Mouse (Mus musculus): ENCODE measurements at regions not wholly inside any gene's neighbourhood (a gene's known extent, or its start where the extent isn't known, plus 50 kb on each side); places are given as distances from the start of the nearest gene placed in this dataset.
A peak's percentile ranks its signal among the peaks of the same experiment; 100 is the strongest.

DNA sequence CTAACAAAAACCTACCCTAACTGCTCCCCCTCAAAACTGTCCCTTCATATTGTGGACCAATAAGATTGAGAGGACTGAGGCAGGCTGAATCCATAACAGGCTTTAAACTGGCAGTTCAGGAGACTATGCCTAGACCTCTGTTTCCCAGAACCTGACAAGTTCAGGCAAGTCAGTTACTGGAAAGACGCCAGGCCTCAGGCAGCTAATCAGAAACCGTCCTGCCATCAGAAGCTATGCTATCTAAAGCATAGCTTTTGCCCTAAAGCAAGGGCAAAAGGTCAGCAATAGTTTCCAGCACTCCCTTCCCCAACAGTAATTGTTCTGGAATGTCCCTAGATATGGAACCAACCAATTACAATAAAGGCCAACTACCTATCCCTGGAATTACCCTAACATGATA, 273.0 kb downstream of the Bche start:
- peak in 1 of 2 experiments; percentile 5 for DNase-seq
- intact Hi-C loops (cut with DNase I) = no loop called here

DNA sequence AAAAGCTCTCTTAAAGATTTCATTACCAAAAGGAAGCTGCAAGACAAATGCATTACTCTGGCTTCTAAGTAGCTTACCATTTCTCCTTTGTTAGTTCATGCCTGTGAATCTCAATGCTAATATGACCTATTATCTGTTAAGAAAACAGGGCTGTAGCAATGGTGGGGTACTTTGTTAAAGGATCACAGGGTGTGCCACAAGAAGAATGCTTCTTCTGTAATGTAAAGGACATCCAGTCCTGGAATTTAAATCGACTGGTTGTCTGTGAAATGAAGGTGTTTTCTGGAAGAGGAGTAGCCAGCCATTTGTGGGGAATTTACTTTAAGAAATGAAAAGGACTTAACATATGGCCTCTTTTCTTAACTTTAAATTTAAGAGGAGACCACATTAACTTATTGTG, 273.9 kb downstream of the Bche start:
- intact Hi-C loops (cut with DNase I) = no loop called here
- DNase-seq = no peak

- intact Hi-C loops (cut with DNase I) = no loop called here
- no peak for DNase-seq
Measured at GRCm38 (mm10) chr3:73409929-73410522, 298.2 kb downstream of the Bche start.

GRCm38 (mm10) chr3:73401395-73401794, 306.8 kb downstream of the Bche start:
- intact Hi-C loops (cut with DNase I) = loop anchor here (2.0 kb wide), 2 partner anchors 267 to 337 kb away; no protein-coding TSS in a partner anchor
- peak in 1 of 2 experiments; percentile 2 for DNase-seq

DNA sequence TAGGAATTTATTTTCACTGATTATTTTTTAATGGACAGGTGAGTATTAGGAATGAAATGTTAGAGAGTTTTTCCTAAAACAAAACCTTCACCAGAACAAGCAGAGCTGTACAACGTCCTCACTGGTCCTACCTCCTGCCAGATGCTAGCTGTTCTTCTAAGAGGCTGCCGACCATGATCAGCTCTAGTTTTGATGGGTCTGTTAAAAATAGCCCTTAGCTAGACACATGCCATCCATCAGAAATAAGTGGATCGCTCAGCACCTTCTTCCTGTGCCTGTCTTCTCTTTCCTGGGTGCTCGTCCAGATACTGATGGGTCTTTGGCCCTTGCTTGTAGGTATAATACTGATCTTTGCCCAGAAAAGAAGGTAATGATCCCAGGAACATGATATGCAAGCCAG, 312.4 kb downstream of the Bche start:
- peak; percentile 10 to 15 for DNase-seq
- intact Hi-C loops (cut with DNase I) = no loop called here

- no peak for DNase-seq
- intact Hi-C loops (cut with DNase I) = no loop called here
Measured at GRCm38 (mm10) chr3:73389722-73390651, 318.2 kb downstream of the Bche start.

DNA sequence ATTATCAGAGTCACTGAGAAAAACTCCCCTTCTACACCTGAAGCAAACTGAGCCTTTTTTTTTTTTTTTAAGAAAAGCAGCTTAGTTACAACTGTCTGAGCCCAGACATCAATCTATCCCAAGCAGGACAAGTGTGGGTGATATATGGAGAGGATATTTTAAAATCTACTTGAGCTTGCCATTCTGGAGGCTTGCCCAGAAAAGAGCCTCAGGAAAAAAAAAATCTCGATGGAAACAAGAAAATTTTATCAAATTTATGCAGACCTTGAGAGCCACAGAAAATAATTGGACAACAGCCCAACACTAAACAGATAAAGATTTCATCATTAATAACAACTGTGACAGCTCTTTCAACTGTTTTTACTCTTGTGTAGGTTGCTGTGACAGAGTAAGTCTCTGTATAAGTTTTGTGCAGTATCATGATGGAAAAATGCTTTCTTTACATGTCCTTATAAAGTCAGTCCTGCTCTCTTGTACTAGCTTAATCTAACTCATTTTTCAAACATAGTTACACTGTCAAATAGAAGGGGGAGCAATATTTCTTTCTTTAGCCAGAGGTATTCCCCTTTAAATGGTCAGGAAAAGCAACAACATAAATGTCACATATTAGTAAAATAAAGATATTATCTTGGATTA, 297.4 kb upstream of the Slitrk3 start:
- intact Hi-C loops (cut with DNase I) = no loop called here
- no peak for DNase-seq

- peak in 1 of 2 experiments; percentile 13 for DNase-seq
- intact Hi-C loops (cut with DNase I) = no loop called here
Measured at GRCm38 (mm10) chr3:73343199-73343598, 285.6 kb upstream of the Slitrk3 start.

DNA sequence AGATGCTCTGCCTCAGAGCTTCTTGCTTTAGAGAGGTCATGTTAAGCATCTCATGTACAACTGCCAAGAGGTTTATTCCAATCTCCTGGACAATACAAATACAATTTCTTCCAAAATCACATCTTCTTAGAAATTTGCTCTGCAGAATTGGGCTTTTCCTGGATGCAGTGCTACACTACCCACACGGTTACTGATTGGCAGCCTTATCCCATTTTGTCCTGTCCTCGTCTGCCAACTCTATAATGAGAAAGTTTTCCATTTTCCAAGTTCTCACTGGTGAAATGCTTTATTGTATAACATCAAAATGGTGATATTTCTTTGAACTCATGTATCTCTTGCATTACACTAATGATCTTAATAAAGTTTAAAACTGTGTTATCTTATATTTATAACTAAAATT, 282.1 kb upstream of the Slitrk3 start:
- intact Hi-C loops (cut with DNase I) = no loop called here
- no peak for DNase-seq

DNA sequence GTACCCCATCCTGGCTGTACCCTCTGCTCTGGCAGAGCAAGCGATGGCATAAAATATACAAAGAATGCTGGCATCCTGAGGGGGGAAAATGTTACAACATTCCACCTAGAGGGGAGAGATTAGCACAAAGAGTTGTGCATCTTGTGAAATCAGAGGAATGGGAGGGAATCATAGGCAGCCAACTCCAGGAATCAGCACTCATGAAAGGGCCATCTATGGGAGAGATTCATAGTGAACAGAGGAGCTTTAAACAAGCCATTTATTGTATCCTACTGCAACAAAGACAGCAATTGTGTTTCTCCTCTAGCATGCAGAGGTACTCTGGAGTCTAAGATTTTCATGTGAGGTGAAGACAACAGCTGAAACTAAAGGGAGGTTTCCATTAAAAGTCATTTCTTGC, 265.6 kb upstream of the Slitrk3 start:
- intact Hi-C loops (cut with DNase I) = no loop called here
- no peak for DNase-seq
